Mouse (Mus musculus): Measurements from ENCODE around the gene Gm10670. TPM values are rescaled to one million over a fixed set of nuclear protein-coding genes. Genes with fewer than 3 reads are reported as not detected.

The Gm10670 gene
- total RNA-seq (2023): not detected

GRCm38 (mm10) chr7:20474825-20475224 is at the start of gene Gm10670:
TSS of gene Gm10670 (minus strand) at chr7:20474925.

GRCm38 (mm10) chr7:20510434-20510833 is 35.7 kb upstream of the Gm10670 start, which contains the start of gene Vmn1r103:
TSS of gene Vmn1r103 (minus strand) at chr7:20510534.

GRCm38 (mm10) chr7:20442493-20442892 is 32.2 kb downstream of the Gm10670 start, which contains the start of gene Vmn1r101:
TSS of gene Vmn1r101 (minus strand) at chr7:20442593.

Other genes starting within 250 kb of the Gm10670 start
- not detected for gene Gm4498, start 241.1 kb downstream of the Gm10670 start, total RNA-seq (2023)
- not detected for gene Gm5890, start 212.1 kb downstream of the Gm10670 start, total RNA-seq (2023)
- gene Gm4133, start 140.9 kb downstream of the Gm10670 start, total RNA-seq (2023): not detected
- gene Gm5728, start 99.5 kb downstream of the Gm10670 start, total RNA-seq (2023): not detected
- gene Vmn1r100, start 57.0 kb downstream of the Gm10670 start, total RNA-seq (2023): not detected
- not detected for gene Vmn1r101, start 32.3 kb downstream of the Gm10670 start, total RNA-seq (2023)
- gene Vmn1r103, start 35.6 kb upstream of the Gm10670 start, total RNA-seq (2023): not detected
- gene Vmn1r104, start 58.9 kb upstream of the Gm10670 start, total RNA-seq (2023): not detected
- gene Gm5726, start 70.8 kb upstream of the Gm10670 start, total RNA-seq (2023): not detected
- not detected for gene Gm4141, start 101.3 kb upstream of the Gm10670 start, total RNA-seq (2023)
- not detected for gene Gm4513, start 124.1 kb upstream of the Gm10670 start, total RNA-seq (2023)
- gene Vmn1r107, start 194.0 kb upstream of the Gm10670 start, total RNA-seq (2023): not detected
- not detected for gene Vmn1r111, start 228.3 kb upstream of the Gm10670 start, total RNA-seq (2023)